Mouse (Mus musculus): Measurements from ENCODE around the gene Opcml. TPM values are rescaled to one million over a fixed set of nuclear protein-coding genes. Genes with fewer than 3 reads are reported as not detected.

Gene Opcml
- polyA plus RNA-seq, 1 experiment: not detected

DNA sequence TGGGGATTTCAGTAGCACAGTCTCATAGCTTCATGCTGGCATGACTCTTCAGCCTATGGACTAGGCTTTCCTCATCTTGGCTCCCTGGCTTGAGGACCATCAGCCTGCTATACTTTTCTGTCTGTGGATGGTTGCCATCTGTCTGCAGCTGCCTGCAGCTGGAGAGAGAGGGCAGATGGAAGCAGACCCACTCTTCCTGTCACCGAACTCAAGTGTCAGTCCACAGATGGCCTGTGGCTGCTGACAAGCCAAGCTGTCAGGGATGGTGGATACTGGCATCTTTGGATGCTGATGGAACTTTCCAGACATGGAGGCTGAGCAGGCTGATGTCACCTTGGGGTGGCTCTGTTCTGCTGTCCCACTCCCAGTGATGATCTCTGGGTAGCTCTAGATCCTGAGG is 6.0 kb downstream of the Opcml start:
- Histone ChIP-seq H3K27me3 (ENCODE audit: control insufficient read depth, insufficient read depth, low read length, poor library complexity, severe bottlenecking) (peaks cover 3% of the 10 kb centered on the region; the same call in 1 of the 2 replicates), H3K9ac (ENCODE audit: low read depth, poor library complexity, severe bottlenecking) (no peak overlapping the region), H3K27ac (ENCODE audit: insufficient read depth, low read length) (no peak overlapping the region), H3K36me3 (ENCODE audit: control insufficient read depth, insufficient read depth, low read length, poor library complexity, severe bottlenecking) (no peaks in the 10 kb centered on the region), H3K4me3 (ENCODE audit: low read depth, low read length) (no peak overlapping the region), H3K4me1 (ENCODE audit: control insufficient read depth, insufficient read depth, low read length) (no peaks in the 10 kb centered on the region), H3K9me3 (replicated peaks; ENCODE audit: control insufficient read depth, insufficient read depth, low read length, poor library complexity, severe bottlenecking) (peaks cover 11% of the 10 kb centered on the region)
- TF ChIP-seq POLR2A (IDR thresholded peaks at IDR 0.05; ENCODE audit: insufficient read depth, low read length) (no peak), CTCF (IDR thresholded peaks at IDR 0.05; ENCODE audit: low read depth, low read length) (no peak), EP300 (IDR thresholded peaks at IDR 0.05; ENCODE audit: insufficient read depth, low read depth, low read length) (no peak)

DNA sequence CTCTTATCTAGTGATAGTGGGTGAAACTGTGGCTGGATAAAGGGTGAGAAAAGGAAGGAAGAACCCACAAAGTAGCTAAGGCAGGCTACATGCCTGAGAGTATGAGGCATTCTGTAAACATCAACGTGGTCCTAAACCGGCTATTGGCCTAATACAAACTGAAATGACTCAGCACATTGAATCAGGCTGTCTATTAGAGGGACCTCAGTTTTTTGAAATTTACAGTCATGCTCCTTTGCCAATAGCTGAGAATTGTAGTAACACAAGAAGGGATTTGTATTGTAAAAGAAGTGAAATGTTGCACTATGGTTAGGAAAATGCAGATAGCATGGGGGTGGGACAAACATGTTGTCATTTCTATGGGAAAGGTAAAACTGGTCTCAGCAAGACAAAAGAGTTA is 10.4 kb downstream of the Opcml start:
- Histone ChIP-seq H3K36me3 (ENCODE audit: control insufficient read depth, insufficient read depth, low read length, poor library complexity, severe bottlenecking) (no peaks in the 10 kb centered on the region), H3K27ac (ENCODE audit: insufficient read depth, low read length) (no peak overlapping the region), H3K9me3 (replicated peaks; ENCODE audit: control insufficient read depth, insufficient read depth, low read length, poor library complexity, severe bottlenecking) (peaks cover 11% of the 10 kb centered on the region), H3K9ac (ENCODE audit: low read depth, poor library complexity, severe bottlenecking) (no peak overlapping the region), H3K4me3 (ENCODE audit: low read depth, low read length) (no peak overlapping the region), H3K27me3 (ENCODE audit: control insufficient read depth, insufficient read depth, low read length, poor library complexity, severe bottlenecking) (no peaks in the 10 kb centered on the region), H3K4me1 (ENCODE audit: control insufficient read depth, insufficient read depth, low read length) (no peaks in the 10 kb centered on the region)
- TF ChIP-seq CTCF (IDR thresholded peaks at IDR 0.05; ENCODE audit: low read depth, low read length): no peak
- TF ChIP-seq POLR2A (IDR thresholded peaks at IDR 0.05; ENCODE audit: insufficient read depth, low read length): no peak
- TF ChIP-seq EP300 (IDR thresholded peaks at IDR 0.05; ENCODE audit: insufficient read depth, low read depth, low read length): no peak

DNA sequence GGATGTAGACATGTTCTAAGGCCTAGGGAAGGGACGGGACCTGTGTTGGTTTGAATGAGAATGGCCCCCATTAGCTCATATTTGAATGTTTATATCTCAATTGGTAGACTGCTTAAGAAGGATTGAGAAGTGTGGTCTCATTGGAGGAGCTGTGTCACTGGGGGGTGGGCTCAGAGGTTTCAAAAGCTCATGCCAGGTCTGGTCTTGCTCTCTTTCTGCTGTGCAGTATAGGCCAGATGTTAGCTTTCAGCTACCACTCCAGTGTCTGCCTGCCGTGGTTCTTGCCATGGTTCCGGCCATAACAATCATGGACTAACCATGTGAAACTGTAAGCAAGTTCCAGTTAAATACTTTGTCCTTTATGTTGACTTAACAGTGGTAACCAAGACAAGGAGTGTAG is 11.2 kb downstream of the Opcml start:
- H3K27me3 ChIP-seq (ENCODE audit: control insufficient read depth, insufficient read depth, low read length, poor library complexity, severe bottlenecking): no peaks in the 10 kb centered on the region
- H3K36me3 ChIP-seq (ENCODE audit: control insufficient read depth, insufficient read depth, low read length, poor library complexity, severe bottlenecking): no peaks in the 10 kb centered on the region
- H3K4me1 ChIP-seq (ENCODE audit: control insufficient read depth, insufficient read depth, low read length): no peaks in the 10 kb centered on the region
- no peak overlapping the region for H3K9ac ChIP-seq (ENCODE audit: low read depth, poor library complexity, severe bottlenecking)
- no peak overlapping the region for H3K27ac ChIP-seq (ENCODE audit: insufficient read depth, low read length)
- no peak overlapping the region for H3K4me3 ChIP-seq (ENCODE audit: low read depth, low read length)
- TF ChIP-seq POLR2A (IDR thresholded peaks at IDR 0.05; ENCODE audit: insufficient read depth, low read length) (no peak), EP300 (IDR thresholded peaks at IDR 0.05; ENCODE audit: insufficient read depth, low read depth, low read length) (no peak)
- H3K9me3 ChIP-seq (replicated peaks; ENCODE audit: control insufficient read depth, insufficient read depth, low read length, poor library complexity, severe bottlenecking): peaks cover 8% of the 10 kb centered on the region

DNA sequence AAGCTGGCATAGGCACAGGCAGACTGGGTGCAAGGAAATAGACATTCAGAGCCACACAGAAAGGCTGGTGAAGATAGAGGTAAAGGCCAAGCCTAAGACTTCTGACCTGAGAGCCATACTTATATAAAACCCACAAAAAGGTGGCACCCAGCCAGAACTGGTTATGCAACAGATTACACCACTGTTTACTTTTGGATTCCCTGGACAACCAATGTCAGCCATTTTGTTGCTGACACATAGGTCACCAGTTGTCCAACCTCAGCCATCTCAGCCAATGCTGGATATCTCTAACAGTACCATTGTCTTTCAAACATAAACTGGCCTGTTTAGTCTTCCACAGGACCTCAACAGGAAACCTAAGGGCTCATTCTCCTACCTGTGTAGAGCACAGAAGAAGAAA is 11.8 kb downstream of the Opcml start:
- H3K4me3 ChIP-seq (ENCODE audit: low read depth, low read length): no peak overlapping the region
- H3K9ac ChIP-seq (ENCODE audit: low read depth, poor library complexity, severe bottlenecking): no peak overlapping the region
- no peaks in the 10 kb centered on the region for H3K4me1 ChIP-seq (ENCODE audit: control insufficient read depth, insufficient read depth, low read length)
- H3K36me3 ChIP-seq (ENCODE audit: control insufficient read depth, insufficient read depth, low read length, poor library complexity, severe bottlenecking): no peaks in the 10 kb centered on the region
- TF ChIP-seq CTCF (IDR thresholded peaks at IDR 0.05; ENCODE audit: low read depth, low read length) (no peak), EP300 (IDR thresholded peaks at IDR 0.05; ENCODE audit: insufficient read depth, low read depth, low read length) (no peak), POLR2A (IDR thresholded peaks at IDR 0.05; ENCODE audit: insufficient read depth, low read length) (no peak)
- no peaks in the 10 kb centered on the region for H3K27me3 ChIP-seq (ENCODE audit: control insufficient read depth, insufficient read depth, low read length, poor library complexity, severe bottlenecking)
- no peak overlapping the region for H3K27ac ChIP-seq (ENCODE audit: insufficient read depth, low read length)
- peaks cover 5% of the 10 kb centered on the region for H3K9me3 ChIP-seq (replicated peaks; ENCODE audit: control insufficient read depth, insufficient read depth, low read length, poor library complexity, severe bottlenecking)

DNA sequence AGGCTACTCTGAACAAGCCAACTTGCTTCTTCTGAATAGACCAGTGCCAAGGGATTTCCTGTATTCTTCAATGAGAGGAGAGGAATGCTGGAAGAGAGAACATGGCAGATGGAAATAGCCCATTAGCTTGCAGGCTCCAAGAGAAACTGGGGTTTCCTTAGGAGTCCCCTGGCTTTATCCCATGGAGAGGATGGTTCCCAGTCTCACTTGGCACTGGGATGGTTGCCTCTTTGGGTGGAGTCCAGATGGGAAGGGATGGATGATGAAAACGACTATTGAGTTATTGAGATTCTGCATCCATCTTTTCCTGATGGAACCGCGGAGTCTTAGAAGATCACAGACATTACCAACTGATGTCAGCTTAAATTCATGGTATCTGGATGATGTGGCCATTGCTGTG is 13.9 kb downstream of the Opcml start:
- H3K9ac ChIP-seq (ENCODE audit: low read depth, poor library complexity, severe bottlenecking): no peak overlapping the region

DNA sequence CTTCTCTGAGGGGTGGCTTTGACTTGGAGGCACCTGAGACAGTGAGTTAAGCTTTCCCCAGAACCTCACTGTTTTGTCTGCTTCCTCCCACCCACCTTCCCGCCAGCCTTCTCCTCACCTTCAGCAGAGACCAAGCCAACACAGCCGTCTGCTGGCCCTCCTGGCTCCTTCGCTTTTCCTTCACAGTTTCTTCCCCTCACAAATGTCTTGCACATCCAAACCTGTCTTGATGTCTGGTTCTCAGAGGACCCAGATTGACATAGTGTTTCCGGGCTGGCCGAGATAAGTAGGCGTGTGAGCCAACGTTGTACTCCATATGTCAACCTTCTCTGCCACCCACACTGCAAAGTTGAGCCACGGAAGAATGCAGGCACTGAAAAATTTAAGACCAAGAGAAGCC is 19.2 kb downstream of the Opcml start:
- Histone ChIP-seq H3K27me3 (ENCODE audit: control insufficient read depth, insufficient read depth, low read length, poor library complexity, severe bottlenecking) (no peaks in the 10 kb centered on the region), H3K9me3 (replicated peaks; ENCODE audit: control insufficient read depth, insufficient read depth, low read length, poor library complexity, severe bottlenecking) (no peaks in the 10 kb centered on the region), H3K9ac (ENCODE audit: low read depth, poor library complexity, severe bottlenecking) (no peak overlapping the region), H3K4me1 (ENCODE audit: control insufficient read depth, insufficient read depth, low read length) (no peaks in the 10 kb centered on the region), H3K36me3 (ENCODE audit: control insufficient read depth, insufficient read depth, low read length, poor library complexity, severe bottlenecking) (no peaks in the 10 kb centered on the region), H3K4me3 (ENCODE audit: low read depth, low read length) (no peak overlapping the region), H3K27ac (ENCODE audit: insufficient read depth, low read length) (no peak overlapping the region)
- TF ChIP-seq CTCF (IDR thresholded peaks at IDR 0.05; ENCODE audit: low read depth, low read length): no peak
- TF ChIP-seq EP300 (IDR thresholded peaks at IDR 0.05; ENCODE audit: insufficient read depth, low read depth, low read length): no peak
- no peak for TF ChIP-seq POLR2A (IDR thresholded peaks at IDR 0.05; ENCODE audit: insufficient read depth, low read length)

More for the DNA sequence above, 13.9 kb downstream of the Opcml start:
- Histone ChIP-seq H3K4me1 (ENCODE audit: control insufficient read depth, insufficient read depth, low read length) (no peaks in the 10 kb centered on the region), H3K9me3 (replicated peaks; ENCODE audit: control insufficient read depth, insufficient read depth, low read length, poor library complexity, severe bottlenecking) (no peaks in the 10 kb centered on the region; the same call in 1 of the 2 replicates), H3K36me3 (ENCODE audit: control insufficient read depth, insufficient read depth, low read length, poor library complexity, severe bottlenecking) (no peaks in the 10 kb centered on the region), H3K4me3 (ENCODE audit: low read depth, low read length) (no peak overlapping the region), H3K27ac (ENCODE audit: insufficient read depth, low read length) (no peak overlapping the region), H3K27me3 (ENCODE audit: control insufficient read depth, insufficient read depth, low read length, poor library complexity, severe bottlenecking) (no peaks in the 10 kb centered on the region)
- TF ChIP-seq EP300 (IDR thresholded peaks at IDR 0.05; ENCODE audit: insufficient read depth, low read depth, low read length) (no peak), POLR2A (IDR thresholded peaks at IDR 0.05; ENCODE audit: insufficient read depth, low read length) (no peak), CTCF (IDR thresholded peaks at IDR 0.05; ENCODE audit: low read depth, low read length) (no peak)

All from ES-Bruce4 (cell line).